Mouse (Mus musculus): ENCODE measurements around the gene Svop.

Svop gene

GRCm38 (mm10) chr5:114091057-114091807, at the start of gene Svop:
Gene Svop (minus strand): TSS chr5:114091570.
- DNase-seq (ENCODE audit: low spot score in 2 of 2): peak; percentile 75 to 84

- peak; percentile 51 to 81 for DNase-seq (ENCODE audit: low spot score in 2 of 2)
Observed at GRCm38 (mm10) chr5:114139175-114139574, 47.8 kb upstream of the Svop start.

- no peak for DNase-seq (ENCODE audit: low spot score in 2 of 2)
Observed at GRCm38 (mm10) chr5:114138277-114139164, 47.2 kb upstream of the Svop start.

- DNase-seq (ENCODE audit: low spot score in 2 of 2): no peak
Observed at GRCm38 (mm10) chr5:114137481-114138276, 46.3 kb upstream of the Svop start.

- DNase-seq (ENCODE audit: low spot score in 2 of 2): no peak
Observed at GRCm38 (mm10) chr5:114135516-114135915, 44.1 kb upstream of the Svop start.

GRCm38 (mm10) chr5:114134091-114134534, 42.7 kb upstream of the Svop start:
- DNase-seq (ENCODE audit: low spot score in 2 of 2): peak in 1 of 2 experiments; percentile 29

GRCm38 (mm10) chr5:114132841-114133240, 41.5 kb upstream of the Svop start:
- no peak for DNase-seq (ENCODE audit: low spot score in 2 of 2)

- peak in 1 of 2 experiments; percentile 20 for DNase-seq (ENCODE audit: low spot score in 2 of 2)
Observed at GRCm38 (mm10) chr5:114131521-114131840, 40.1 kb upstream of the Svop start.

GRCm38 (mm10) chr5:114130698-114131520, 39.5 kb upstream of the Svop start:
- DNase-seq (ENCODE audit: low spot score in 2 of 2): peak; percentile 91 to 93

GRCm38 (mm10) chr5:114130211-114130605, 38.8 kb upstream of the Svop start, which contains the start of gene Ung:
Gene Ung (plus strand): TSS chr5:114130386.
- no peak for DNase-seq (ENCODE audit: low spot score in 2 of 2)

- DNase-seq (ENCODE audit: low spot score in 2 of 2): no peak
Observed at GRCm38 (mm10) chr5:114129550-114130210, 38.3 kb upstream of the Svop start.

- DNase-seq (ENCODE audit: low spot score in 2 of 2): peak; percentile 80 to 81
Observed at GRCm38 (mm10) chr5:114127374-114128349, 36.3 kb upstream of the Svop start, which contains the start of gene Alkbh2. Gene Alkbh2 (minus strand): TSS chr5:114128218.

GRCm38 (mm10) chr5:114126499-114127244, 35.3 kb upstream of the Svop start:
- no peak for DNase-seq (ENCODE audit: low spot score in 2 of 2)

- DNase-seq (ENCODE audit: low spot score in 2 of 2): no peak
Observed at GRCm38 (mm10) chr5:114126008-114126407, 34.6 kb upstream of the Svop start.

- no peak for DNase-seq (ENCODE audit: low spot score in 2 of 2)
Observed at GRCm38 (mm10) chr5:114119806-114120205, 28.4 kb upstream of the Svop start.

GRCm38 (mm10) chr5:114116586-114116985, 25.2 kb upstream of the Svop start:
- no peak for DNase-seq (ENCODE audit: low spot score in 2 of 2)

- DNase-seq (ENCODE audit: low spot score in 2 of 2): no peak
Observed at GRCm38 (mm10) chr5:114115030-114115429, 23.7 kb upstream of the Svop start.

- no peak for DNase-seq (ENCODE audit: low spot score in 2 of 2)
Observed at GRCm38 (mm10) chr5:114113334-114113733, 22.0 kb upstream of the Svop start.
